Mouse (Mus musculus) heart, postnatal 0 days (tissue): Measurements from ENCODE around the gene Gm43518.

Experiments used
- CTCF ChIP-seq: IDR thresholded peaks from 2 replicates; pipeline ENCODE4 v1.5.1; 2016; ENCODE audit warnings: antibody characterized with exemption, control low read depth, low read depth
- EP300 ChIP-seq: IDR thresholded peaks from 2 replicates; pipeline ENCODE4 v1.6.1; 2016; ENCODE audit warnings: antibody characterized with exemption, low read depth

GRCm38 (mm10) chr5:123973299-123974178, 46.3 kb downstream of the Gm43518 start, which contains the start of gene Hip1r:
- TF ChIP-seq CTCF = no peak
- TF ChIP-seq EP300 = no peak
